Mouse (Mus musculus) left cerebral cortex, postnatal 10 days (tissue): Measurements from ENCODE around the gene Ect2. TPM values are rescaled to one million over a fixed set of nuclear protein-coding genes. Genes with fewer than 3 reads are reported as not detected.

Experiments
- DNase-seq, 2 experiments: peaks; one replicate each; pipeline ENCODE4 v3.0.0; 2021 to 2022; ENCODE audit warnings: low spot score in 2 of 2, mixed read lengths in 1 of 2; ENCODE audit errors: extremely low spot score in 1 of 2
- intact Hi-C: fragments of 180-260 bp; cut with DNase I; formaldehyde crosslinking; loops from one replicate; pipeline ENCODE4 v1.15.1; 2025
- total RNA-seq, 2 experiments: library from RNA; stranded (reverse); gene quantifications; 2 replicates each; pipeline ENCODE4 v1.2.3; 2021

The Ect2 gene
- total RNA-seq, 2 experiments from 2014 or later = 2.4 to 2.7 TPM

DNA sequence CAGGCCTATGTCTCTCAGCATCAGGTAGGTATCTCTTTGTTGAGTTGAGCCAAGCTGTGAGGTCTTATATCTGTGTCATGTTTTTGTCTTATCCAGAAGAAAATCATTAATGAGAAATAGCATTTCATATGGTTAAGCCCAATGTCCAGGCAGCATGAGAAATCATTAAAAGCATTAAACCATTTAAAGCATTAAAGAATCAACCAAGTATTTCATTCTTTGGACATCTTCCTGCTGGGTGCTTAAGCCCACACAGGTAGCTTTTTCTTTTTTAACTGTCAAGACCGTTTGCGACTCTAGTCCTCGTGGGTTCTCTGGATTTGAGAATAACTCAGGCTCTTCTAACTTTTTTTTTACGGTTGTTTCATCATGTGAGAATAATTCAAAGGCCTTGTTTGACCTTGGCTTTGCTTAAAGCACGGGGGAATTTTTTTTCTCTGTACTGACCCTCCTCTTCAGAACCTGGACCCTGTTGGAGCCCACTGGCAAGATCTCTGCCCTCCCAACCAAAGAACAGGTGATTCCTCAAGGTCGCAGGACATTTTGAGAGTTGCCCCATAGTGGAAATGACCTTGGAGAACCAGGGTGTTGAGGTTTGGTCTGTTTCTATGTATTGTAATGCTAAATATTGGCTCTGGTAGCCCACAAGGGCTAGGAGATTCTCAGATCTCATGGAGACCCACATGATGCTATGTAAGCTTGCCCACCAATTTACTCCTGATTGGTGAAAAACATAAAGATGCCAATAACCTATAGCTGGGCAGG is 8.1 kb upstream of the Ect2 start:
- DNase-seq = no peak
- intact Hi-C loops = no loop called here

DNA sequence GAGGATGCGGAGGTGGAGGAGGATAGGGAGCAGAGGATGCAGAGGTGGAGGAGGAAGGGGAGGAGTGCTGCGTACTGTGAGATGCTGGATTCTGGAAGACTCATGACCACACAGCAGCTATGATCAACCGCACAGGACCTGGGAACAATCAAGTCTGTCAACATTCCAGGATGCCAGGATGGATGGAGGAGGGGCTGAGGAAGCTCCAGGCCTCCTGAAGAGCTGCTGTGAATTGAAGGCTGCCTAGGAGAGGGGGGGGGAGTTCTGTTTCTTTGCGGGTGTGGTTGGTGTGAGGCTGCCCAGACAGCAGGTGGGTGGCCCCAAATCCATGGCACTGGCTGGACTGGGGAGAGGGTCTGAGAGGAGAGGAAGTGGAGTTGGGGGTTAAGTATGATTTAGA is 5.2 kb upstream of the Ect2 start:
- intact Hi-C loops = no loop called here
- no peak for DNase-seq

DNA sequence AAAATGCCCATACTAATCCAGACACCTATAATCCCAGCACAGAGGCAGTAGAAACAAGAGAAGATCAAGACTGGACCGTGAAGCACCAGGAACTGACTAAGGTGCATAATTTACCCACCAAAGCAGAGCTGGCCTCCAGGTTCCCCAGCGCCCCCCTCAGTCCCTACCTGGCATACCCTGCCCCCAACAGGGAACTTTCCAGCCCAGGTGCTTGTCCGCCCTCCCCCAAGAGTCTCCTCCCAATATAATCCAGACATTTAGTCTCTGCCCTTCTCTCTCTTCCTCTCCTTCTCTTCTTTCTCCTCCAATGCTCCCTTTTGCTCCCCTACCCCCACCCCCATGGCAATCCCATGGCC is 2.9 kb upstream of the Ect2 start:
- no peak for DNase-seq
- intact Hi-C loops = no loop called here

DNA sequence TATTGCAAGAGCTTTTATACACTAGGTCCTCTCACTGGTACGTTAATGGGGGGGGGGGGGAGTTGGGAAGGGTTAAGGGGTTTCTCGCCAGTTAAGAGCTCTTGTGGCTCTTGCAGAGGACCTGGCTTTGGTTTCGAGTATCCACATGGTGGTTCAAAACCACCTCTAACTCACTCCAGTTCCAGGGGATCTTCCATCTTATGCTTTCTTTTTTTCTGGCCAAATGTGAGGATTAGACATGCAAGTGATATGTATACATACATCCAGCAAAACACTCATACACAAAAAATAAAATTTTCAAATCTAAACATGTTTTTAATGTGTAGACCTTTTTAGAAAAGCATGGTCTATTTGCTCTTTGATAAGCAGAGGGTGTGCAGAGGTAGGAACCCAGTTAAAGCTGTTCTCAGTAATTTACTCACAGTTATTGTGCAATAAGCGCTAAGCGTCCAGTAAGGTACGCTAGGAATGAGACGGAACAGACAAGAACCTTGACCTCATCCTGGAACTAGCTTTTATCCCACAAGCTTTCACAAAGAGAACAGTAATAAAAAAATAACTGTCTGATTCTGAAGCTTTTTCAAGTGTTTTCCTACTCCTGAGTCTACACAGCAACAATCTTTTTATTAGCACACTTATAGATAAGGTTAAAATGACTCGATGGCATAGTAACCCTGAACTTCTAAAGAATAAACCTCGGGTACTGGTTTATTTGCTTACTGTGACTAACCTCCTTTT is 2.3 kb upstream of the Ect2 start:
- intact Hi-C loops = no loop called here
- no peak for DNase-seq

DNA sequence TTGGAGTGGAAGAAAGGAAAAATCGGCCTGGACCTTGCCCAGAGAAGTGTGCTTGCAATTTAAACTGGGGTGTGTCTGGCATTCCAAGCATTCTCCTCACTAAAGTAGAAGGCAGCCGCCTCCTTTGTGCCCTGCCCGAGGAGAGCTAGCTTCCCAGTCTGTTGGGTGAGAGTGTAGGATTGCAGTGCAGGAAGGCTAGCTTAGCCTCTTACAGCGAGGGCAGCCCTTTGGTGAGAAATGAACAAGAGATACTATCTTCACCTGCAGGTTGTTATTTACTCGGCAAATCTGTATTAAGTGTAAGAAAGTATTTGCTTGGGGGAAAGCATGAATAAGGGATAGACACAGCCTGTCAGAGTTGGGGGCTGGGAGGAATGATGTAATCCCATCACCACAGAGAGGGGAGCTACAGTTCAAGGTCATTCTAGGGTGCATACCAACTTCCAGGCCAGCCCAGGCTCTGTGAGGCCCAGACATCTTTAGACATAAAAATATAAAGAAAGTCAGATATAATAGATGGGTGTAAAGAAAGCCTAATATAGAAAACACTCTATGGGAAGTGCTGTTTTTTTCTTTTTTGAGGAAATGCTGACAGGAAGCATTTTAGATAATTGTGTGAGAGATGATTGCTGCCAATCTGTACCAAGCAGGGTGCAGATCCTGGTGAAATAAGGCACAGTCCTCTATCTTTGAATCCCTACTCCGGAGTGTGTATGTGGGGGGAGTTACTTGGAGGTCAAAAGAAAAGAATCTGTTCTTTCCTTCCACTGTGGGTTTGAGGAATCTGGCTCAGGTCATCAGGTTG is 1.6 kb upstream of the Ect2 start:
- intact Hi-C loops = no loop called here

DNA sequence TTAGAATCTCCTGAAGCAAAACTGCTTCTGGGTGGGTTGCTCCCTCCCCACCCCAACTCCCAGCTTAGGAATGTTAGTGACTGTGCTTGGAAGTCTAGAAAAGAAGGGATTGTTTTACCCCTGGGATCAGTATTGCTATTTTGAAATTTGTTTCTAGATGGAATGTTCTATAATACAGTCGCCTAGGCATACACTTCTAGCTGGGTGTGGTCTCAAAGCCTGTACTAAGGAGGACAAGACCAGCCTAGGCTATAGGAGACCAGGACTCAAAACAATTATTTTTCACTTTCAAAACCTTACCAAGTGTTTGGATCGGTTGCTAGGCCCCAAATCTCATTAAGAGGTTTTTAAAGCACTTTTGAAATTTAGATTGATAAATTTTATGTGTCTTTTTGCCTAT is 602 bp upstream of the Ect2 start:
- intact Hi-C loops = no loop called here
- DNase-seq = no peak

More for the DNA sequence above, 1.6 kb upstream of the Ect2 start:
- peak in 1 of 2 experiments; percentile 25 for DNase-seq

DNA sequence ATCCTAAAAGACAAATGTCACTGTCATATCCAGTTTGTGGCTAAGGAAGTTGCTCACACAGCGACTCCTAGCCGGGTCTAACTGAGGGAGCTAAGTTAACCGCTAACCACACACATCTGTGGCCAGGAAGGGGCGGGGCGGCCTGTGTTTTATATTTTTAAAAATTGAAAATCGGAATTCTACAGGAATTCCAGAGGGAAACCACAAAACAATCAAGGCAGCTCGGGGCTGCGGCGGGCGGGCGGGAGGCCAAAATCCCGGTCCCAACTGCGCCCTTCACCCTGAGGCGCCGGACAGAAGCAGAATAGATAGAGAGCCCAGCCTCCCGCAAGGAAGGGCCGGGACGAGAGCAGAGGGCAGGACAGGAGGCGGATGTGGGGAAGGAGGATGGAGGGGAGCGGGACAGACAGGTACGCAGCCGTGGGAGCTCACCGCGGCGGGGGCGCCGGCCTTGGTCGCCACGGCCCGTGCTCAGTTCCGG is 447 bp downstream of the Ect2 start:
- intact Hi-C loops = no loop called here
- peak in 1 of 2 experiments; percentile 31 for DNase-seq

DNA sequence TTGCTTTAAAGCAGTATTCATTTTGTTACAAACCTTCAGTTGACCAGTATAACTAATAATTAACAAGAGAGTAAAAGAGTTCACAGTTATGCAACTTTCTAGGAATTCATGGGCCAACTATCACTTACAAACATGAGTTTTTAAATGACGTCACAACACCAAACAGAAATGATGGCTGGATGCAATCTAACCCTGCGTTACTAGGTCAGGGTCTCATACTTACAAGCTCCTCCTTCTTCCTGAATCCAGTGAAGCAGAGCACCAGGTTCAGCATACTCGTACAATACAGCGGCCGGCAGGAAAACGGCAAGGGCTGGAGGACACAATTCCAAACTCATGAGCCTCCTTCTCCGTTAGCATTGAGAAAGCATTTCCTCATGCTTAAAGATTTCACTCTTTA is 7.9 kb downstream of the Ect2 start:
- intact Hi-C loops = no loop called here
- no peak for DNase-seq

DNA sequence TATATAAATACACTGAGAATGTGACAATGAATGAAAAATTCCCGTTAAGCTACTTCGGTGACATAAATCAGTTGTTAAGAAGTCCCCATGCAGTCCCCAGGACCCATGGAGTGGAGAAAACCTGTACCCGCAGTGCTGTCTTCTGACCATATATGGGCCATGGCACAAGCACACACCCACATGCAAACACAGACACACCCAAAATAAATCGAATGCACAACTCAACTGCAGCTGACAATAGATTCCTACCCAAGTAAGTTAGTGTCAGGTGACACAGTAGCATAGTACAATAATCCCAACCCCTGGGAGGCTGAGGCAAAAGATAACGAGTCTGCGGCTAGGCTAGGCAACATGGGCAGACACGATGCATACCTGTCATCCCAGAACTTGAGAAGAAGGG is 10.1 kb downstream of the Ect2 start:
- DNase-seq = no peak
- intact Hi-C loops = no loop called here

DNA sequence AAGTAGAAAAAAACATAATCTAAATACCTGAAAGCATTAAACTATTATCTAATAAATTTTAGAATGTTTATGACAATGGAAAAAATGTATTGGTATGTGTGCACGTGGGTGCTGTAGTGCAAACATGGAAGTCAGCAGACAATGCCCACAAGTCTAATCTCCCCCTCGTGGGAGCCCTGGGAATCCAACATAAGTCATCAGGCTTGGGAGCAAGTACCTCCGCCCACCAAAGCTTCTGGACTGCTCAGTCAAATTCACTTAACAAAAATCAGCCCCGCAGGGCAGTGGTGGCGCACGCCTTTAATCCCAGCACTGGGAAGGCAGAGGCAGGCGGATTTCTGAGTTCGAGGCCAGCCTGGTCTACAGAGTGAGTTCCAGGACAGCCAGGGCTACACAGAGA is 13.6 kb downstream of the Ect2 start:
- intact Hi-C loops = no loop called here
- DNase-seq = no peak

DNA sequence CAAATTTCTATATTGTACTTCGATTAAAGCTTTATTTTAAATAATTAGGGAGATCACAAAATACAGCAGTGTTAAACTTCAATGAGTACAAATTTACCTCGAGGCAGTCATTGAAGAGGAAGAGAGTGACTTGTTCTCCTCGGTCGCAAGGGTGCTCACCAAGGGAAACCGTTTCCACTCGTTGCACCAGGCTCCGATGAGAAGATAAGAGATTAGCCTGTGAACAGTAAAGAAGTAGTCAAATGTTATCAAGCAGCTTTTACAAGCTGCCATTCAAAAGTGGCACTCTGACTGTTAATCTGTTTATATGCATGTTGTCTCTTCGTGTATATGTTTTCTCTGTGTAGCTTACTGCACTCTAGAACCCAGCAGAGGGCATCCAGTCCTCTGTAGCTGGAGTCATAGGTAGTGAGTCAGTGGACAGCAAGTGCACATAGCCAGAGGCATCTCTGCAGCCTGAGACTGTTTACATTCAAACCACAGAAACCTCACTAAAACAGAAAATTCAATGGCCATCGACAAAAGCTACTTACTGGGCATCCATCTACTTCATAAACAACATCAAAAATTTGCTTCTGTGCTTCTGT is 31.7 kb downstream of the Ect2 start:
- no peak for DNase-seq
- intact Hi-C loops = no loop called here

DNA sequence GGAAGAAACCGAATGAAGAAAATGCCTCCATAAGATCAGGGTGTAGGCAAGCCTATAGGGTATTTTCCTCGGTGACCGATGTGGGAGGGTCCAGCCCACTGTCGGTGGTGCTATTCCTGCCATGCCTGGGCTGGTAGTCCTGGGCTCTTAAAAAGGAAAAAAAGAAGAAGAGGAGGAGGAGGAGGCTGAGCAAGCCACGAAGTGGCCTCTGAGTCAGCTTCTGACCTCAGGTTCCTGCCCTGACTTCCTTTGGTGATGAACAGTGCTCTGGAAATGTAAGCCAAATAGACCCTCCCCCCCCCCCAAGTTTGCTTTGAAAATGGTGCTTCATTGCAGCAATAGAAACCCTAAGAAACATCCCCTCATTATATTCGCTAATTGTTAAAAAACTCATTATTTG is 32.7 kb downstream of the Ect2 start:
- intact Hi-C loops = no loop called here
- no peak for DNase-seq

DNA sequence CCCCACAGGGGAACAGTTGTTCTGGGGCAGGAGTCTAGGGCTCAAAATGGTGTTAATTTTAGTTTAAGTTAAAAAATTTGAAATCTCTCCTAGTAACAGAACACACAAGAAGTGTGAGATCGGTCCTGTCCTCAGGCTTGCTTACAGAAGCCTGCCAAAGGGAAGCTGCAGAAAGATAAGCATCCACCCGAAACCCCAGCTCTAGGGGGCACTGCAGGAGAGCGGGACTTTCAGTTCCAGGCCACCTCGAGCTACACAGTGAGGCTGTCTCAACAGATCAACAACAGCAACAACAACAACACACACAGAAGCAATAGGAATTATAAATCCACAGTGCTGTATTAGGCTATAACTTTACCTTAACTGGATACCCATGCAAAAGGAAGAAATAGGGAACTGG is 35.5 kb downstream of the Ect2 start:
- intact Hi-C loops = no loop called here
- DNase-seq = no peak

DNA sequence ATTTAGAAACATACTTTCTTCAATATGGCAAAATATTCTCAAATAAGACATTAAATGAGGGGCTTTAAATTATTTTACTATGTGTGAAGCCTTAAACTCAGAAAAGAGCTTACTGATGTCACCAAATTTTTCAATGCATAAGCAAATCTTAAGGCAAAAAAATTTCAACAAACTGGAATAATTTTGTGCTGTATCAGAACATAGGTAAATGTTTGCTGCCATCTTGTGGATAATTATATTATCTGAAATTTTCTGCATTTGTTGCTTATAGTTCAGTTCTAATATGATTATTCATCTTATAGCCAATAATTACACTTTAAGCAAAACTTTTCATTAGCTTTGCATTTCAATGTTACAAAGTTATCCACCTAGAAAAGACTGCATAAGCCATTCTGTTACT is 42.8 kb downstream of the Ect2 start:
- DNase-seq = peak in 1 of 2 experiments; percentile 10
- intact Hi-C loops = loop anchor here (5.0 kb wide), 1 partner anchor 126 kb away; no protein-coding TSS in a partner anchor

DNA sequence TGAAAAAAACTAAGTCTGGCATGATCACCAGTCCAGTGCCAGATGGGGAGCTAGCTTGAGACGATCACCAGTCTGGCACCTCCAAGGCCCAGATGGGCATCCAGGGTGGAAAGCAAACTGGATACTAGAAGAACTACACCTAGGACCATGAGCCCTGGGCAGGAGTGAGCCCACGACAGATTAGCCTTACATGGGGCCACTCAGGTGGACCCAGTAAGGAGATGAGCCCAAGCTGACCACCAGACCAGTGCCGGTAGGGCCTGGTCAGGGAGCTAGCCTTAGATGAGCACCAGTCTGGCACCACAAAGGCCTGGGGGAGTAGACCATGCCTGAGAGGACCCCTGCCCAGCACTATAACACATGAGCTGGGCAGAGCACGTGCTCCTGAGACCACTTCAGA is 44.6 kb downstream of the Ect2 start:
- DNase-seq = no peak
- intact Hi-C loops = no loop called here

DNA sequence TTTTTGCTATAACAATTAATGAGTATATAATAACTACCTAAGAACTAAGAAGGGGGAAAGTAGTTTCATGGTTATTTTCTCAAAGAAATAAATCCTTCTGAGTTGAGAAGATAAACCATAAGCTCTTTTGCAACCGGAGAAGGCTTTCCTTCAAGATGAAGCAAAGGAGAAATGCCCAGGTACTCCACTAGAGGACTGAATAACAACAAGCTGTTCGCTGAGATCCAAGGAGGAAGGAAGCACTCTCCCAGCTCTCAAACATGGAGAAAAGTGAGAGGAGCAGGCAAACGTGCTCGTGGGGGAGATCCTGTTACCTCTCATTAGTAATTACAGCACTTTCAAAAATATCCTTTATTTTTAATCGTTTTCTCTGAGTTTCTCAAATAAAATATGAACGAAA is 46.5 kb downstream of the Ect2 start:
- intact Hi-C loops = no loop called here
- DNase-seq = no peak

DNA sequence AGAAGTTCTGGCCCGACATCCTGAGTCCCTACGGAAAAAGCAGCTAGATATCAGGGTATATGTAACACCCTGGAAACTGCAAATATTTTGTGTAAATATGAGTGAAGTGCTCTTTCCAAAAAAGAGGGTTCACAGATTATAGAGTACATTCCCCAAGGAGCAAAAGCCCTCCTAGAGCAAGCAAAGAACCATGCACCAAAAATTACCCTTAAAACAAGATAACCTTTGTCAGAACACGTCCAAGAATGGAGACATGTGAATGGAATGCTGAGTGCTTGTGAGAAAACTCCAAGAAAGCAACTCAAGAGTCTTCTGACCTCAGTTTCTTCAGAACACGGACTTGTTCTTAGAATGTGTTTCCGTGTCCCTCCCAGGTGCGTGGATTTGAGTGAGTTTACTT is 50.7 kb downstream of the Ect2 start:
- no peak for DNase-seq
- intact Hi-C loops = no loop called here

DNA sequence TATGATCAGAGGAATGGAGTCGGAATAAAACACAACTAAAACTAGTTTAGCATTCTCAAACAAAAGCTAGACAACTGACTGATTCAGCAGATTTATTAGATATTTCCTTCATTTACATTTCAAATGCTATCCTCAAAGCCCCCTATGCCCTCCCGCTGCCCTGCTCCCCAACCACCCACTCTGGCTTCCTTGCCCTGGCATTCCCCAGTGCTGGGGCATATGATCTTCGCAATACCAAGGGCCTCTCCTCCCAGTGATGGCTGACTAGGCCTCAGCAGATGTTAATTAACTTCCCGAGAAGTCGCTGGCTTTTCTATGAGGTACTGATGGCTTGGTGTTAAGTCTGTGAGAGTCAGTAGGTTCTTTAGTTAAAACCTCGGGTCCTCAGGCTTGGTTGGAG is 55.0 kb downstream of the Ect2 start:
- intact Hi-C loops = no loop called here
- DNase-seq = no peak

DNA sequence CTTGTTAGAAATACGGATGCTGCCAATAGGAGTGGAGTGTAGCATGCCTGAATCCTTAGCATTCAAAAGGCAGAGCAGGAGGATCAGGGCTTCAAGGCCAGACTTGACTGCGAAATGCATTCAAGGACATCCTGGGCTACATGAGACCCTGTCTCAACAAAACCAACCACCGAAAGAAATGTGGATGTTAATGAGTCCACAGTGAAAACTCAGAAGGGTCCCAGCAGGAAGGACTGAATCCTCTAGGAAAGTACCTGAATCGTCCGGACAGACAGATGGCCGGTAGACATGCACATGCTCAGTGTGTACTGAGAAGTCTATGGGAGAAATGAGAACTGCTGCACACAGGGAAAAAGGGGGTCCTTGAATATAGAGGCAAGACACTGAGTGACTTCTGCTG is 67.5 kb downstream of the Ect2 start:
- intact Hi-C loops = no loop called here
- DNase-seq = no peak
